Mouse (Mus musculus) adrenal gland (tissue): Measurements from ENCODE around the gene Trim40.

Experiments used
- intact Hi-C: fragments of 180-260 bp; cut with DNase I; formaldehyde crosslinking; loops from one replicate; pipeline ENCODE4 v1.15.1; 2025
- long read RNA-seq, 2 experiments: library from polyadenylated mRNA; unstranded; transcript quantifications; one replicate each; pipeline ENCODE4 v2.0.0; 2020; ENCODE audit warnings: borderline replicate concordance in 1 of 2; ENCODE audit not compliant: insufficient replicate concordance in 1 of 2

Gene Trim40
- long read RNA-seq, experiment 1, partial matches to known transcripts = 0 of 1 reads
- long read RNA-seq, experiment 1, other reads (novel, unspliced or antisense) = 1 of 1 reads
- long read RNA-seq, experiment 2, partial matches to known transcripts = 0 of 3 reads
- long read RNA-seq, experiment 2, other reads (novel, unspliced or antisense) = 3 of 3 reads

DNA sequence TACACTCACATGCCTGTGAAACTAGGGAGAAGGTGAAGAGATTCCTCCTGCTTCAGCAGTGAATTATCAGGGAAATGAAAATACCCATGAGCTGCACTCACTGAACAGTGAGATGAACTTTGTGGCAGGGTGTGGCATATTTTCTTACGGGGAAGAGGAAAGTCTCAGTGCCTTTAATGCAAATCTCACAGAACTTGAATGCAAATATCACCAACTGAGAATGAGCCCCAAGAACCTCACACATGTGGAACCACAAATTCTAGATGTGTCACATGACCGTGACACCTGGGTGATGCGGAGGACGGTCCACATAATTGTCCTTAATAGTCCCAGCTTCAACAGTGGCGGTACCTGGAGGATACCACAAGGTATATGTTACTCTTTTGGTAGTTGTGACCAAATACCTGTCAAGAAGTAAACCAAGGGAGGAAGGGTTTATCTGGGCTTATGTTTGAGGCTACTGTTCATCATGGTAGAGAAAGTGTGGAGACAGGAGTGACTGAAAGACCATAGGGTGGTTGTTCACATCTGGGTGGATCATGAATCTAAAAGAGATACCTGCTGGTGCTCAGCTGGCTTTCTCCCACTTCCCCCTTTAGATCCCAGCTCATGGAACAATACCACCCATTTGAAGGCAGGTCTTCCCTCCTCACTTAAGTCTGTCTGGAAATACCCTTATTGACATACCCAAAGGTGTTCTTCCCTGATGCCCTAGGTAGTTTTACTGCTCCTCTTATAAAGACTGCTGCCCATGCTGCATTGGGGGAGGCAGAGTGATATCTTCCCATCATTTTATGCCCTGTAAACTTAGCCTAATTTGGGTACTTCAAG, at the start of gene Trim40:
Gene Trim40, minus strand, starts transcription at position 51 of the 831 bp plus-strand sequence.
- intact Hi-C loops = loop anchor here (5.0 kb wide), 1 partner anchor 157 kb away; the partner anchor contains the start of gene Gabbr1

DNA sequence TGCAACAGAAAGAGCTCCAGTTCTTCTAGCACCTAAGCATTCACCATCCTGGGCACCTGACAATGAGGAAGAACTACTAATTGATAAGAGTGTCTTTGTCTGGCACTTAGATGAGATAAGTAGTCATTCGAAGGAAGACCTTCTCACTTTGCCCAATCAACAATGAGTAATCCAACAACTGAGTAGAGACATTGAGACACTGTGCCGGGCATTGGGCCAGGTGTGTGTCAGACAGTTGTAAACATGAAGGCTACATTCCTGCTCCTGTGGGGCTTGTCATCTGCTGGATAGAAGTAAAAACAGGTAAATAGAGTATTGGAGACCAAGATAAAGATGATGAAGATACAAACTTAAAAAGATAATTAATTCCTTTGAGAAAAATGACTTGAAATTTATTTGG, 48.1 kb upstream of the Trim40 start:
- intact Hi-C loops = no loop called here

DNA sequence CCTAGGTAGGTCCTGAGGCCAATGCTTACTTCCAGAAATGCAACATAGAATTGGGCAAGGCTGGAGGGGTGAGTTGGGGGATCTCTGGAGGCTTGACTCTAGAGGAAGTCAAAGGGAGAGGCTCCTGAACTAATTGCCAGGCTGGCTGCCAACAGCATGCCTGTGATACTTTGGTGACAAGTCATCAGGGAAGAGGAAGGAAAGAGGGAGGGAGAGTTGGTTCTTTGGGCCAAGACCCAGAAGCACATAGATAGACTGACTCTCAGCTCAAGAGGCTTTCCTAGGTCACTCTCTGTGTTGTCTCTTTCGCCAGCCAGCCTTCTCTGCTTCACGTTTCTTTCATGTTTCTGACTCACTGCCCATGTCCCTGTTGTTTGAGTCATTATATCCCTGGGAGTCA, 41.9 kb upstream of the Trim40 start:
- intact Hi-C loops = no loop called here

DNA sequence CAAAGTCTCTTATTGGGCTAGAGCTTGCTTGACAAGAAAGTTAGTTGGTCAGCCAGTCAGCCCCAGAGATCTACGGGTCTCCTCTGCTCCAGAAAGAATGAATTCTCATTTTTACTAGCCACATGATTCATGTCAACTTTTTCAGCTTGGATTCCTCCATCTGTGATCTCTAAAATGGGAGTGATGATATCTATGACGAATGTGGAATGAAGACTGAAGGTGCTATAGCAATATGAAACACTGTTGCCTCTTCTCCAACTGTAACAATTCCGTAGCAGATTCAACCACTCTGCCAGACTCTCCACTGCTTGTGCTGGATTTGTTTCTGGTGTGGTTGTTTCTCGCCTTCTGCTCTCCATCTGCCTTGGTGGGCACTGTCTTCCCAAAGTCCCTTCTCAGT, 41.2 kb upstream of the Trim40 start:
- intact Hi-C loops = no loop called here

DNA sequence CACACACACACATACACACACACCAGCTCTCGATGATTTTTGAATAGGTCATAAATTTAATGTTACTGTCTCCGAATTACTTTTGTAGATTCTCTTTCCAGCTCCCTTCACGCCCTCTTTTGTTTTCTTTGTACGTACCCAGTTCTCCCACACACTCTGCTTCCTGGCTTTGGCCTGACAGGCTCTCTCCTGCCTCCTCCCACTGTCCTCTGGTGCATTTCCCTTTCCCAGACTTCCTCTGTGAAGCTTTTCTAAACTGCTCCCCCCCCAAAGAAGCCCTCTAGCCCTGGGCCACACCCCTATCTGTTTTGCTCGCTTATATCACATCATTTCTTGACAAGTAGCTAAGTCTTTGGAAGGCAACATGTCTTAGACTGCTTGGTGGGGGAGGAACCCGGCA, 40.3 kb upstream of the Trim40 start:
- intact Hi-C loops = no loop called here

DNA sequence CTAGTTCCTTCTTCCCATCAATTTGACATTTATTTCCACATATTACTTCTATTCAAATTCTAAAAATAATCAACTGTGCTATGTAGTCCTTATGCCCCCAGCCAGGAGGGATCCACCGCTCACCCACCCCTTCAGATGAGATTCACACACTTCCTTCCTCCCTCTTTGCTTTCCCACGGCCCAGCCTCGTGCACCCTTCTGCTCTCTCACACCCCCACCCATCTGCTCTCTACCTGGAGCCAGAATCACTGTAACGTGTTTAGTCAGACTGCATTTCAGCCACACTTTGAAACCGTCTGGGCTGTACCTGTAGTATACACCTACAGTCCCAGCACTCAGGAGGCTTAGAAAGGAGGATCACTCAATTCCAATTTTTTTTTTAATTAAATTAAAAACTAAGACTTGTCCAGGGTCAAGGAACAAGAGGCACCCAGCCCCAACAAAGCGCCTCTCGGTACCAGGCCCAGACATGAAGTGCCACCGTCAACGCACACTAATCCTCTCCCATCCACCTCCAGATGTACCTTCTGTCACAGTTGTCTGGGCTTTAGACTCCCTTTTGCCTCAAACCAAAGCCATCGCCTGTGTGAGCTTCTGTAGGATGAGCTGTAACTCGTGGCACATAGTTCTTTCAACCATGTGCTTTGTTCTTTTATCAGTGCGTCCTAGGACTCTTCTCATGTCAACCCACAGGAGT, 39.5 kb upstream of the Trim40 start:
- intact Hi-C loops = no loop called here

DNA sequence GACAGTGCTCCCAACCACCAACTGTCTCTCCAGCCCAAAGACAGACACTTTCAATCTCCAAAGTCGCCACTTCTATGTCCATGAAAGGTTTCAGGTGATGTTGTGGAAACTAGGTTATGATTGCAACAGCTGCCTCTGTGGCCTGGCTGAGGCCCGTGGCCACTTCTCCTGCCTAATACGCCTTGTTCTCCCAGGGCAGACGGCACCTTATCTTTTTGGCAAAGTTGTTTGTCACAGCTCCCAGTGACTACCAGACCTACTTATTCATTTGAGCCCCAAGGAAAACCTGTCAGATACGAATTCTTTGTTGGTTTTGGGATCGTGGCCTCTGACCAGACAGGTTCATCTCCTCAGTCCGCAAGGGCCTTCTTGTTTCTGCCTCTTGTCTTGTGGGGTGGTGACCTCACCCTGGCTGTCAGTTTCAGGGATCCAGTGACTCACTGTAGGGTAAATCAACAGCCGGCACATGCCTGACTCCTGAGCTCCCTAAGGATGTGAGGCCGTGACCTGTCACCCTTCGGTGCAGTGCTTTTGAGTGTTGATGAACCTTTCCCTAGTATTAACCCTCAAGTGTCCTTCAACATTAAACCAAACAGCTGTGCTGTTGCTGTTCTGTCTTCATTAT, 37.7 kb upstream of the Trim40 start:
- intact Hi-C loops = no loop called here

DNA sequence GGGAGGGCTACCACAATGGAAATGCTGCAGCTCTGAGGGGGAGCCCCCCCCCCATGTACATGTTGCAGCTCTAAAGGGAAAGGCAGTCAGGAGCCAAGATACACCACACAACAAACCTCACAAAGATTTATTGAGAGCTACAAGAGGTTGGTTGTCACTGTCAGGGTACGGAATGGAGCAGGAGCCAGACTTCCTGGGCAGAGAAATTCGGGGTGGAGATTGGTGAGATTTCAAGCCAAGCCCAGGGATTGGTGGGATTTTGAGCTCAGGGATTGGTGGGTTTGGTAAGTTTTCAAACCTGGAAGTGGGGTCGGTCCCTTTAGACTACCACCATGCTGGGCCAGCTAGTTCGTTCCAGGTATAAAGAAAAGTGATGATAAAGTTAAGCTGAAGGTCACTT, 33.6 kb upstream of the Trim40 start:
- intact Hi-C loops = no loop called here

DNA sequence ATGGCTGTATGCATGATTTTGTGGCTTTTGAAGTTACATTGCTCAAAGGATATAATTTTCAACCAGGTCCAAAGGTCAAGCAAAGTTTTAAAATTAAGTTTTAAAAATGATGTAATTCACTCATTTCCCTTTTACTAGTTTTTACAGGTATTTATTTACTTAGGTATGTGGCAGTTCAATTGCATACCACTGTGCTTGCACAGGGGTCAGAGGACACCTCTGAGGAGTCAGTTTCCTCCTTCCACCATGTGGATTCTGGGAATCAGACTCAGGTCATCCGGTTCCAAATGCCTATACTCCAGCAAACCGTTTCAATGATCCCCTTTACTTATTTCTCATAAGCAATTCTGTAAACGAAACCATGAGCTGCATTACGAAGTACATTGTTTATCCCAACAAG, 32.8 kb upstream of the Trim40 start:
- intact Hi-C loops = no loop called here

DNA sequence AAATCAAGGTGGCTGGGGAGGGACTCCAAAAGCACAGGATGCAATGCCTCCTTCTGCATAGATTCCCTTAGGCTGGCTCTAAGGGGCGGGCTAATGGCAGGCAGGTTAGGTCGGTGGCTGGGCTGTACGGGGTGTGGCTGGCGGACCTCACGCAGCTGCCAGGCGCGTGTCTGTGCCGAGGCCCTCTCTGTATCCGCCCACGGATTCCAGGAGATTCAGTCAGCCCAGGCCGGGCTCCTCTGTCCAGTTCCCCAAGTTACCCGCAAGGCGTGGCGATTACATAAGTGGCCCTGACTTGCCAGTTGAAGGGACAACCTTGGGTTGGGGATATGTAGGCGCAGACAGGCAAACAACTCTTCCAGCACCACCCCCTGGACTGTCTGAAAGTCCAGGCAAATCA, 30.3 kb upstream of the Trim40 start:
- intact Hi-C loops = no loop called here

DNA sequence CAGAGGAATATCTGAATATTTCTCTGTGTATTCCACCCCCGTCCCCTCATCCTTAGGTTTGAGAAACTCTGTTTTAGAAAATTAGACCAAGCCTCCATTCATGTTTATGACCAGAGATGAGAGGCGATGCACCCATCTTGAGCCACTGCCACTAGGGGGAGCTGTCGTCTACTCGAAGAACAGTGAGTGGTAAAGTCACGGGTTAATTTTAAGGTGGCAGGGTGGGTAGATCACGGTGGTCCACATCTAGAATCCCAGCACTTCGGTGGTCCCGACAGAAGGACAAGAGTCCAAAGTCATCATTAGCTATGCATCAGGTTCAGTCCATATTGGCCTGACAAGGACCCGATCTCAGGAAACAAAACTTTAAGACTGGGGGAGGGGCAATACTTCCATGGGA, 25.2 kb upstream of the Trim40 start:
- intact Hi-C loops = loop anchor here (2.0 to 5.0 kb wide), 3 partner anchors 47 to 132 kb away; partner anchors contain the start of gene Gabbr1

DNA sequence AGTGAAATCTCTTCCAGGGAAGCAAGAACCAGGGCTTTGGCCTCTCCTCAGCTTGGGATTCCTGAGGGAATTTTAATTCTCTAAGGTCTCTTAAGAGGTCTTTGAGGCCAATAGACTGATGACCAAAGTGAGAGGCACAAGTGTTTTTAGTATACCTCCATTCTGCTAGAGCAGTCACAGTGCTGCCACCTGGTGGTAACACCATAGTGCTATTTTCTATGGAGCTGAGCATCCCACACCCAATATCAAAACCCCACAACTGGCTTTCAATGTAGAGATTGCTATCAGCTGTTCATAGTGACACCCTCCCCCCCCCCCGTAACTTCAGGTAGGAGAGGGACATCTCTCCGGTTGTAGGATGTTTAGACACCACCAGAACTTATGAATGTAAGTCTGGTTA, 24.2 kb upstream of the Trim40 start:
- intact Hi-C loops = loop anchor here (2.0 kb wide), 1 partner anchor 83 kb away; no protein-coding TSS in a partner anchor

DNA sequence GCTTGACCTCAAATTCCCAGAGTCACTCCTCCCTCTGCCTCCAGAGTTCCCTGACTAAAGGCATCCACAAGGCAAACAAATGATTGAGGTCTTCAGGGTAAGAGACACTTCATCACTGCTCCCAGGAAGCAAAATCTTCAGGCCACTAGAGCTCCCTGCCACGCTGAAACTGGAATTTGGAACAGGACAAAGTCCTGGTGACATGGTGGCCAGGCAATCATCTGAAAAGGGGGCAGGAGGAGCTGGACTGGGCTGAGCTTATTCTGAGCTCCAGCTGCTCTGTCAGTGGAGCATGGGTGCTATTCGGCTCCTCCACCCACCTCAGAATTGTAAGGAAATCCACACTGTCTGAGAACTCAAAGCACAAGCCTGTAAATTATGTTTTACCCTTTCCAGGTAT, 22.1 kb upstream of the Trim40 start:
- intact Hi-C loops = no loop called here

DNA sequence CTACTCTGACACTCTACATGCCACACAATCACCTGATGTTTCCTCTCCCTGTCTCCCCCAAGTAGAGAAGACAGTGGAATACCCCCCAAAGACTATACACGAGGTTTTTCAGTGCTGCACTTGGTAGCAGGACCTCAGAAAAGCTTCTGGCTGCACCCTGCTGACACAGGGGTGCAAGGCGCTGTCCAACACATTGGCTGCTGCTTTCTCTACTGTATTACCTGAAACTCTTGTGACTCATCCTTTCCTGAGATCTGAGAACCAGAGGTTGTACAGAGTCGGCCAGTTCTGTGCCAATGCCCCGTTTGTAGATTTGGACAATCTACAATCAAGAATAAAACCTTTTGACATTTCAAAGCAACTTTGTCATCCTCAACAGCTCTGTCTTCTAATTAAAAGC, 19.9 kb upstream of the Trim40 start:
- intact Hi-C loops = no loop called here

DNA sequence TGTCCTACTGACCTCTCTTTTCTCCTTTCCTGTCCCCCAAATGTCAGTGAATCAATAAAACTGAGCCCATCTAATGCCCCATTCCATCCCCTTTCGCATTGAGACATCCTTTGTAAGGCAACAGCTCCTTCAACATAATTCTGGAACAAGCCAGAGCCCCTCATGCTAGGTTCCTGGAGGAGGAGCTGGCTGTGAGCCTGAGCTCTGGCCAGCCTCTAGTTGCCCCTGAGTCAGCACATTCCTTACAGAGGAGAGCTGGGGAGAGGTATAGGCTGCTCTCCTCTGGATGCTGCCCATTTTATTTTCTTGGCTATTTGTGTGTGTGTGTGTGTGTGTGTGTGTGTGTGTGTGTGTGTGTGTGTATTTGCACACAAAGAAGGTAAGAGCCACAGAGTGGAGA, 18.3 kb upstream of the Trim40 start:
- intact Hi-C loops = no loop called here

DNA sequence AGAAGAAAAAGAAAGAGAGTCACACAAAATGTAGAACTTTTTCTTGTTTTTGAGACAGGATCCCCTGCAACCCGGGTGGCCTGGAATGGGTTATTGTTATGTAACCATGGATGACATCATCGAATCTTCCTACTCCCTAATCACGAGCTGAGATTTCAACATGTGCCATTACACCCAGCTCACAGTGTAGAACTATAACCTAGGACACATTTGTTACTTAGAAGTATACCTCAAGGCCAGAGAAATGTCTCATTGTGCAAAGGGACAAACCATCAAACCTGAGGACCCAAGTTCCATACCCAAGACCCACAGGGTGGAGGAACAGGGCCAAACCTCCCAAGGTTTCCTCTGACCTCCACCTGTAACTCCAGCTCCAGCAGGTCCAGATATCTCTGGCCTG, 13.7 kb upstream of the Trim40 start:
- intact Hi-C loops = no loop called here

DNA sequence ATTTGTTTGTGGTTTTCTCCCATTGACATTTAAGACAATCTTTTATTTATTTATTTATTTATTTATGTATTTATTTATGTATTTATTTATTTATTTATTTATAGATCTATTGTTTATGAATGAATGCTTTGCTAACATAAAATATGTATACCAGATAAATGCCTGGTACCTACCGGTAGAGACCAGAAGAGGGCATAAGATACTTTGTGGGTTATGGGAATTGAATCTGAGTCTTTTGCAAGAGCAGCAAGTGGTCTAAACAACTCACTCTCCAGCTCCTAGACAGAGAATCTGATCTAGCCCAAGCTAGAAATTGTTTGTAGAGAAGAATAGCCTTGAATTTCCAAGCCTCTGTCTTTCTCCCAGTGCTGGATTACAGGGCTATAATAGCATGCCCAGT, 10.8 kb upstream of the Trim40 start:
- intact Hi-C loops = no loop called here

DNA sequence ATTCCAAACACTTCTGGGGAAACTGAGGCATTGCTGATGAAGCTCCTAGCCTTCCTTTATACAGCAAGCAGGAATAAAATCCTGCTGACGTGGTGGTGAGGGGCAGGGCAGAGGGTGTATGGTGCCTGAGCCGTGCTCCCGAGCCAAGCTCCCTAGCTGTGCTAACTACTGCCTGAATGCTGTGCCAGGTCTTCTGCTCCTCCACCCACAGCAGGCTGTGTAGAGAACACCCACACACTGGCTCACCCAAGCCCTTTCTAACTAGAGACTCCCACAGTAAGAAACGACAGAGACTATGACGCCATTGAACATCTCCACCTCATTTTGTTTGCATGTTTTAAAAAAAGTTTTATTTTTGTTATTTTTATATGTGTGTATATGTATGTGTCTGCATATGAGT, 10.1 kb upstream of the Trim40 start:
- intact Hi-C loops = no loop called here

DNA sequence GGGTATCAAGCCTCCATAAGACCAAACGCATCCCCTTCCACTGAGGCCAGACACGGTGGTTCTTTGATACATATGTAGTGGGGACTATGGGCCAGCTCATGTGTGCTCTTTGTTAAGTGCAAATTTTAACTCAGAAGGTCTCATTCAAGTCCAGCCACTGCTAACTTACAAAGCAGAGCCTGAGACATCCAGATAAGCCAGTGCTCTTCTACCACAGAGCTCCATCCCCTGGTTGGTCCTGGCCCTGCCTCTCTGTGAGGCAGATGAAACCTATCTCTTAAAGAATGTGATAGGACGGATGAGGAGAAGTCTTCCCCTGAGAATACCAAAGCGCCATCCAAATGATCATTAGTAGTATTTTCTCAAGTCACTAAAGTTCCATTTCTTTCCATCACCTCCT, 9.5 kb upstream of the Trim40 start:
- intact Hi-C loops = loop anchor here (5.0 kb wide), 3 partner anchors 72 to 303 kb away; partner anchors contain the start of gene Olfr94

DNA sequence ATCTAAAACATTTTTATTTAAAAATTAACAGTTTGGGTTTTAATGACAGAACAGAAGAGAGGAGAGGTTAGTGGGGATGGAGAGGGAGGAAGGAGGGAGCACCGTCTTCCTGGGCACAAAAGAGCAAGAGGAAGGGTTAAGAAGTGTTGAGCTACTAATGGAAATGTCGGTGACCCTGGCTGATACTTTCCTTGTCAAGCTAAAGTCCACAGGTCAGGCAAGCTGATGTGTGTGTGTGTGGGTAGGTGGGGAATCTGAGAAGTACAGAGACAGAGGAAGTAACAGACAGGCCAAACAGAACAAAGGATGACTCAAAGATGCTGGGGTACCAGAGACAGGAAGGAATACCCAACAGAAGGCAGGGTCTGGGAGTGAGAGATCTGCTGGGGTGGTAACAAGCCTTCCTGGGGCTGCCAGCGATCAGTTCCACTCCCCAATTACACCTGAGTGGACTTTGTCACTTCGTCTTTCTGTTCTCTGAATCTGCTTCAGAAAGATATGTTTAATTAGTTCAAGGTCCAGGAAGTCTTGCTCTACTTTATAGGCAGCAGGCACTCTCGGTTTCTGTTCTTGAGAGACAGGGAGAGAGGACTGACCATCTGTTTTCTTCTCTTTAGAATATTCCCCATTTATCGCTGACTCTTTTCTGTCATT, 7.8 kb upstream of the Trim40 start, which contains the start of gene Trim31:
Gene Trim31, plus strand, starts transcription at position 567 of the 654 bp plus-strand sequence.
- intact Hi-C loops = loop anchor here (5.0 kb wide), 3 partner anchors 70 to 305 kb away; partner anchors contain the start of gene Olfr94

DNA sequence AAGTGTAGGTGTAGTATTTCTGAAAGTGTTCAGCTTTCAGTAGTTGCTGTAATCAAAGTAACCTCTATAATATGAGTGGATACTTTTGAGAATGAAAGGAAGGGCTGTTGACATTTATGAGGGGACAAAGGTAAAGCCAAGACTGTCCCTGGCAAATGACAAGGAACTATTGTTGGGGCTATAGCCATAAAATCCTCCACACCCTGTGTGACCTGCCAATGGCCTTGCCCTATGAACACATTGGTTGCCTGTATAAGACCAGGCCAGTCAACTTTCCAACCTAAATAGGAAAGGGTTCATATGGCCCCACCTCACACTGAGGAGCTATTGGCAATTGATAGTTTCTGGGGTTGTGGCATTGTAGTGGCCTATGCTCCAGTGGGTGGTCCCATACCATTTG, 7.1 kb upstream of the Trim40 start:
- intact Hi-C loops = loop anchor here (5.0 kb wide), 3 partner anchors 70 to 305 kb away; partner anchors contain the start of gene Olfr94
